Mouse (Mus musculus) right cerebral cortex, postnatal 25 days (tissue): ENCODE measurements around the gene Ripor3.

ENCODE experiments used
- DNase-seq: peaks from one replicate; pipeline ENCODE4 v3.0.0; 2022

The Ripor3 gene

GRCm38 (mm10) chr2:167930975-167931374, 79.4 kb downstream of the Ripor3 start:
- DNase-seq: no peak
